Comparison of ENCODE assay signal across 18 mouse cellular contexts in genomic region chr14:13344240-13344639, GRCm38 (mm10). TPM values are rescaled to one million over a fixed set of nuclear protein-coding genes. Genes with fewer than 3 reads are reported as not detected.
A peak's percentile ranks its signal among the peaks of the same experiment; 100 is the strongest.
DNase-seq lines count a peak whose midpoint lies in the region; ATAC-seq and TF ChIP-seq lines count a peak whose summit lies in the region.
"Had no signal": no experiment of that assay in that cellular context is flagged by ENCODE, and none has a peak within 500 bp of the region (broad histone marks: within the 10 kb centered on the region; RNA-seq: fewer than 3 reads in every experiment).

No protein-coding gene starts in this region.

- H3K4me1 ChIP-seq in hindbrain, postnatal 0 days (ENCODE audit: insufficient read depth, low read length): no peaks in the 10 kb centered on the region
- H3K4me1 ChIP-seq in hindbrain, embryonic 13.5 days (replicated peaks): no peaks in the 10 kb centered on the region
- H3K4me1 ChIP-seq in lung, embryonic 14.5 days (ENCODE audit: insufficient read depth): no peaks in the 10 kb centered on the region
- no peaks in the 10 kb centered on the region for H3K4me1 ChIP-seq in lung, postnatal 0 days (ENCODE audit: insufficient read depth, low read depth, low read length)
- no peaks in the 10 kb centered on the region for H3K4me1 ChIP-seq in olfactory bulb, adult 2 months (ENCODE audit: control insufficient read depth, insufficient read depth, low read length)
- H3K4me1 ChIP-seq: intestine, embryonic 15.5 days had no signal

- 77% methylated on average over 2 of the region's 2 CpGs for WGBS in hindbrain, postnatal 0 days
- WGBS in hindbrain, embryonic 13.5 days: 81% methylated on average over 2 of the region's 2 CpGs
- 70% methylated on average over 2 of the region's 2 CpGs for WGBS in lung, embryonic 14.5 days
- WGBS in lung, postnatal 0 days: 54% methylated on average over 2 of the region's 2 CpGs
- 53% methylated on average over 2 of the region's 2 CpGs for WGBS in olfactory bulb, adult 2 months

- no peaks in the 10 kb centered on the region for H3K36me3 ChIP-seq in hindbrain, postnatal 0 days (ENCODE audit: insufficient read depth, low read length)
- H3K36me3 ChIP-seq in hindbrain, embryonic 13.5 days: no peaks in the 10 kb centered on the region
- no peaks in the 10 kb centered on the region for H3K36me3 ChIP-seq in lung, embryonic 14.5 days (ENCODE audit: insufficient read depth)
- H3K36me3 ChIP-seq in lung, postnatal 0 days (ENCODE audit: insufficient read depth, low read length): no peaks in the 10 kb centered on the region
- H3K36me3 ChIP-seq: embryonic facial prominence, embryonic 10.5 days; intestine, embryonic 15.5 days had no signal

- no peak overlapping the region for H3K4me3 ChIP-seq in hindbrain, postnatal 0 days (ENCODE audit: low read length)
- no peak overlapping the region for H3K4me3 ChIP-seq in hindbrain, embryonic 13.5 days
- no peak overlapping the region for H3K4me3 ChIP-seq in lung, embryonic 14.5 days (ENCODE audit: low read depth, low read length)
- no peak overlapping the region for H3K4me3 ChIP-seq in lung, postnatal 0 days (ENCODE audit: low read depth, low read length)
- no peak overlapping the region for H3K4me3 ChIP-seq in olfactory bulb, adult 2 months (ENCODE audit: insufficient read depth, low read depth, low read length)
- H3K4me3 ChIP-seq: embryonic facial prominence, embryonic 10.5 days; intestine, embryonic 15.5 days had no signal

- H3K9me3 ChIP-seq in hindbrain, postnatal 0 days (ENCODE audit: low read length): no peaks in the 10 kb centered on the region; the same call in 1 of the 2 replicates
- H3K9me3 ChIP-seq in hindbrain, embryonic 13.5 days: no peaks in the 10 kb centered on the region
- H3K9me3 ChIP-seq in lung, embryonic 14.5 days (ENCODE audit: low read depth, low read length): no peaks in the 10 kb centered on the region
- no peaks in the 10 kb centered on the region for H3K9me3 ChIP-seq in lung, postnatal 0 days (ENCODE audit: low read length)
- H3K9me3 ChIP-seq: embryonic facial prominence, embryonic 10.5 days; intestine, embryonic 15.5 days had no signal

- TF ChIP-seq CTCF in hindbrain, postnatal 0 days (IDR thresholded peaks at IDR 0.05; ENCODE audit: low read depth): peak; percentile 34
- TF ChIP-seq CTCF in lung, embryonic 14.5 days (IDR thresholded peaks at IDR 0.05; ENCODE audit: low read depth): 0 out of 2 replicates have a peak, but pooled peaks have one; percentile 4
- no peak for TF ChIP-seq CTCF in lung, postnatal 0 days (IDR thresholded peaks at IDR 0.05)
- no peak for TF ChIP-seq CTCF in olfactory bulb, adult 2 months (IDR thresholded peaks at IDR 0.05; ENCODE audit: insufficient read depth, low read depth, low read length)

- TF ChIP-seq POLR2A in olfactory bulb, adult 2 months (IDR thresholded peaks at IDR 0.05; ENCODE audit: insufficient read depth, low read depth, low read length): no peak

- no peak overlapping the region for H3K9ac ChIP-seq in hindbrain, postnatal 0 days (replicated peaks; ENCODE audit: low read length)
- H3K9ac ChIP-seq in hindbrain, embryonic 13.5 days: no peak overlapping the region
- no peak overlapping the region for H3K9ac ChIP-seq in lung, embryonic 14.5 days
- no peak overlapping the region for H3K9ac ChIP-seq in lung, postnatal 0 days (replicated peaks; ENCODE audit: low read depth)
- H3K9ac ChIP-seq: intestine, embryonic 15.5 days had no signal

- H3K27me3 ChIP-seq in hindbrain, postnatal 0 days (ENCODE audit: insufficient read depth, low read length): no peaks in the 10 kb centered on the region
- H3K27me3 ChIP-seq in hindbrain, embryonic 13.5 days: no peaks in the 10 kb centered on the region
- H3K27me3 ChIP-seq in lung, embryonic 14.5 days (ENCODE audit: insufficient read depth, low read length): no peaks in the 10 kb centered on the region
- H3K27me3 ChIP-seq in lung, postnatal 0 days (replicated peaks; ENCODE audit: insufficient read depth, low read length): no peaks in the 10 kb centered on the region
- H3K27me3 ChIP-seq: intestine, embryonic 15.5 days had no signal

- H3K4me2 ChIP-seq in hindbrain, postnatal 0 days (ENCODE audit: low read depth, low read length): no peak overlapping the region
- H3K4me2 ChIP-seq in hindbrain, embryonic 13.5 days: no peak overlapping the region
- no peak overlapping the region for H3K4me2 ChIP-seq in lung, embryonic 14.5 days
- no peak overlapping the region for H3K4me2 ChIP-seq in lung, postnatal 0 days (replicated peaks; ENCODE audit: low read depth, low read length)
- H3K4me2 ChIP-seq: heart, embryonic 11.5 days; intestine, embryonic 15.5 days had no signal

- H3K27ac ChIP-seq in hindbrain, postnatal 0 days: no peak overlapping the region
- H3K27ac ChIP-seq in hindbrain, embryonic 13.5 days: no peak overlapping the region
- H3K27ac ChIP-seq in lung, embryonic 14.5 days (ENCODE audit: low read depth): no peak overlapping the region
- H3K27ac ChIP-seq in lung, postnatal 0 days (ENCODE audit: low read length): no peak overlapping the region
- peak overlapping the region; percentile 15; the same call in 1 of the 2 replicates for H3K27ac ChIP-seq in olfactory bulb, adult 2 months (ENCODE audit: insufficient read depth, low read depth, low read length)
- H3K27ac ChIP-seq: embryonic facial prominence, embryonic 10.5 days; intestine, embryonic 15.5 days had no signal

- TF ChIP-seq EP300 in lung, postnatal 0 days (IDR thresholded peaks at IDR 0.05): no peak

- 0 out of 2 replicates have a peak, but pooled peaks have one; percentile 24 for ATAC-seq in hindbrain, postnatal 0 days
- no peak for ATAC-seq in hindbrain, embryonic 13.5 days (ENCODE audit: low FRiP score)
- no peak for ATAC-seq in lung, embryonic 14.5 days (ENCODE audit: insufficient read depth)
- ATAC-seq in lung, postnatal 0 days: no peak
- ATAC-seq: forebrain, embryonic 14.5 days; intestine, embryonic 15.5 days had no signal

- DNase-seq in cerebellum, postnatal 14 days: peak; percentile 12 to 24
- no peak for DNase-seq in cerebellum, adult 11-12 months
- peak; percentile 54 for DNase-seq in hindbrain, postnatal 0 days (ENCODE audit: low spot score)
- DNase-seq in lung, embryonic 14.5 days: no peak
- no peak for DNase-seq in lung, postnatal 0 days (ENCODE audit: low spot score)
- no peak for DNase-seq in kidney, adult 18-20 months
- DNase-seq: adrenal gland, adult 2 months; adrenal gland, postnatal 25 days; cerebellum, adult 8-10 months; gastrocnemius, postnatal 10 days; heart, adult 18-20 months had no signal

RNA-seq across cellular contexts. Expression of gene Synpr, which starts 59.7 kb away (rescaled TPM):
- total RNA-seq in hindbrain, postnatal 0 days (2014; rRNA removed): 57.9 and 58.2 TPM in 2 replicates
- 58.4 and 59.9 TPM in 2 replicates for polyA plus RNA-seq in hindbrain, postnatal 0 days (2015; fragmentation: Nextera tagmentation; extraction: Ambion mirVana)
- polyA plus RNA-seq in hindbrain, embryonic 13.5 days (2015; fragmentation: Nextera tagmentation; extraction: Ambion mirVana): 35.9 and 38.0 TPM in 2 replicates
- 1.5 and 2.8 TPM in 2 replicates for polyA plus RNA-seq in lung, embryonic 14.5 days (2014; fragmentation: Nextera tagmentation; extraction: Ambion mirVana)
- 0.29 and 0.33 TPM in 2 replicates for polyA plus RNA-seq in lung, postnatal 0 days (2015; fragmentation: Nextera tagmentation; extraction: Ambion mirVana)
- 200 TPM in 1 of 2 replicates, not detected in the other for polyA plus RNA-seq in olfactory bulb, adult 2 months (2012; ENCODE audit: insufficient read depth, insufficient read length, low replicate concordance, missing spikeins)
- polyA plus RNA-seq: C2C12 had no signal

Comparison
In these comparisons a context has a peak if more than half of its experiments do, and no peak if none do; other contexts are left out.
1. DNase-seq: peak in cerebellum, postnatal 14 days (2 of 2) and hindbrain, postnatal 0 days (single experiment); none in cerebellum, adult 11-12 months (single experiment), lung, embryonic 14.5 days (single experiment), lung, postnatal 0 days (single experiment) and kidney, adult 18-20 months (single experiment).
2. CTCF ChIP-seq: peak in hindbrain, postnatal 0 days (single experiment) and lung, embryonic 14.5 days (single experiment); none in lung, postnatal 0 days (single experiment) and olfactory bulb, adult 2 months (single experiment).